Mouse (Mus musculus): ENCODE measurements around the gene Olfr110. TPM values are rescaled to one million over a fixed set of nuclear protein-coding genes. Genes with fewer than 3 reads are reported as not detected.

The Olfr110 gene
- not detected for total RNA-seq (2023)

GRCm38 (mm10) chr17:37491930-37492518 lies at the start of gene Olfr110:
Olfr110 (plus strand) TSS chr17:37492468.

GRCm38 (mm10) chr17:37445180-37445579 lies 47.1 kb upstream of the Olfr110 start, which contains the start of gene Olfr108:
Olfr108 (plus strand) TSS chr17:37445480.

DNA sequence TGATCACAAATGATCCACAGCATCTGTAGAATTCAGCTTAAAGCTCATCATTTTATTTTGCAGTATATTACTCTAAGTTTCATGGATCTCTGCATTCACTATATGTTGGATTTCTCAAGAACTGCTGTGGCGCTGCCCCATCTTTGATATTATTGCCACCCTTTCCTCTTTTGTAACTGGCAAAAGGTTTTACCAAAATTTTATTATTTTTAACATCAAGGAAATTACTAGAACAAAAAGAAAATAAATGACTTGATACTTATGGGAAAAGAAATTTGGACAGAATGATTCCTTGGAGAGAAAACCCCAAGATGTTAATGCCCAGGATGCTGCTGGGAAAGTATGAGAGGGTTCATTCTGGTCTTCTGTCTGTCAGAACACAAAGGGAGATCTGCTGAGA lies 33.7 kb upstream of the Olfr110 start, which contains the start of gene Olfr109:
Gene Olfr109 (plus strand): TSS at position 301 of the 400 bp plus-strand sequence.

GRCm38 (mm10) chr17:37483452-37483851 lies 8.8 kb upstream of the Olfr110 start, which contains the start of gene H2-M2:
H2-M2 (minus strand) TSS chr17:37483552.

GRCm38 (mm10) chr17:37507730-37508129 lies 15.5 kb downstream of the Olfr110 start, which contains the start of gene Olfr111:
Olfr111 (plus strand) TSS chr17:37508030.

Other genes with a start within 250 kb of the Olfr110 start
- gene Olfr98, start 228.7 kb upstream of the Olfr110 start, total RNA-seq (2023): not detected
- gene H2-M3, start 222.2 kb upstream of the Olfr110 start, total RNA-seq (2023): 1 to 10 TPM; 5.8 to 6.0 TPM
- not detected for gene Olfr99, start 209.0 kb upstream of the Olfr110 start, total RNA-seq (2023)
- not detected for gene Olfr101, start 188.2 kb upstream of the Olfr110 start, total RNA-seq (2023)
- not detected for gene Olfr102, start 175.4 kb upstream of the Olfr110 start, total RNA-seq (2023)
- not detected for gene Olfr103, start 152.8 kb upstream of the Olfr110 start, total RNA-seq (2023)
- not detected for gene Olfr104-ps, start 132.9 kb upstream of the Olfr110 start, total RNA-seq (2023)
- gene Olfr105-ps, start 113.4 kb upstream of the Olfr110 start, total RNA-seq (2023): not detected
- not detected for gene Olfr106-ps, start 102.1 kb upstream of the Olfr110 start, total RNA-seq (2023)
- not detected for gene Olfr107, start 93.2 kb upstream of the Olfr110 start, total RNA-seq (2023)
- gene Olfr108, start 47.0 kb upstream of the Olfr110 start, total RNA-seq (2023): not detected
- not detected for gene Olfr109, start 33.6 kb upstream of the Olfr110 start, total RNA-seq (2023)
- gene H2-M2, start 8.9 kb upstream of the Olfr110 start, total RNA-seq (2023): not detected
- not detected for gene Olfr111, start 15.6 kb downstream of the Olfr110 start, total RNA-seq (2023)
- not detected for gene Olfr112, start 77.0 kb downstream of the Olfr110 start, total RNA-seq (2023)
- not detected for gene Olfr113, start 85.2 kb downstream of the Olfr110 start, total RNA-seq (2023)
- not detected for gene Olfr114, start 100.3 kb downstream of the Olfr110 start, total RNA-seq (2023)
- gene Olfr115, start 134.6 kb downstream of the Olfr110 start, total RNA-seq (2023): not detected
- gene Olfr116, start 134.7 kb downstream of the Olfr110 start, total RNA-seq (2023): not detected
- gene Olfr117, start 171.3 kb downstream of the Olfr110 start, total RNA-seq (2023): not detected
- not detected for gene Olfr118, start 174.5 kb downstream of the Olfr110 start, total RNA-seq (2023)
- not detected for gene Olfr119, start 204.1 kb downstream of the Olfr110 start, total RNA-seq (2023)
- not detected for gene Olfr120, start 229.3 kb downstream of the Olfr110 start, total RNA-seq (2023)